Mouse (Mus musculus): ENCODE measurements at regions not wholly inside any gene's neighbourhood (a gene's known extent, or its start where the extent isn't known, plus 50 kb on each side); places are given as distances from the start of the nearest gene placed in this dataset.

DNA sequence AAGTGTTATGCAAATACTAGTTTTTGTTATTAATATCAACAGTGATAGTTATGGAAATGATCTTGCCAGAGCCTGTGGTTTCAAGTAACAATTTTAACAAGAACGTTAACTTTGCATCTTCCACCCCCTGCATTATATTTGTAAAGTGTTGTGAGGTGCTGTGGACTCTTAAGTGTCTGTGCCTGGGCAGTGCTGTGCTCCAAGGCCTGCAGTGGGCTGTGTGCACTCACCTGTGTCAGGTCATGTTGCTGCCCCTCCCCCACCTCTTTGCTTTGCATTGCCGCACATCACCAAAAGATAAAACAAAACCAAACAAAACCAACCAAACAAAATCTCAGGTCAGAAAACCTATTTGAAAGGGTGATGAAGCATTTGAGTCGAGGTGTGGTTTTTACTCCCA, 297.7 kb downstream of the Sec16b start:
- Histone ChIP-seq H3K9ac (ENCODE audit: low read length) (no peak overlapping the region), H3K36me3 (ENCODE audit: control insufficient read depth, insufficient read depth, low read length) (no peaks in the 10 kb centered on the region), H3K27ac (replicated peaks) (no peak overlapping the region), H3K9me3 (ENCODE audit: control insufficient read depth, low read length) (no peaks in the 10 kb centered on the region), H3K4me1 (replicated peaks; ENCODE audit: control insufficient read depth, insufficient read depth) (no peaks in the 10 kb centered on the region), H3K4me2 (replicated peaks; ENCODE audit: low read depth) (no peak overlapping the region), H3K4me3 (ENCODE audit: low read depth, low read length) (no peak overlapping the region), H3K27me3 (ENCODE audit: control insufficient read depth, insufficient read depth, low read length) (no peaks in the 10 kb centered on the region)
- no peak for DNase-seq (ENCODE audit: low spot score)
- 53% methylated on average over 3 of the region's 3 CpGs for WGBS
- no peak for TF ChIP-seq CTCF (IDR thresholded peaks at IDR 0.05; ENCODE audit: low read depth)
- no peak for TF ChIP-seq EP300 (optimal IDR thresholded peaks at IDR 0.05)
- no peak for ATAC-seq (ENCODE audit: low FRiP score, low TSS enrichment)

GRCm38 (mm10) chr1:157806296-157806695, 299.8 kb downstream of the Sec16b start:
- WGBS = 86% methylated on average over 1 of the region's 1 CpGs
- Histone ChIP-seq H3K4me3 (ENCODE audit: low read depth, low read length) (no peak overlapping the region), H3K9me3 (ENCODE audit: control insufficient read depth, low read length) (no peaks in the 10 kb centered on the region), H3K27ac (replicated peaks) (no peak overlapping the region), H3K4me1 (replicated peaks; ENCODE audit: control insufficient read depth, insufficient read depth) (no peaks in the 10 kb centered on the region), H3K4me2 (replicated peaks; ENCODE audit: low read depth) (no peak overlapping the region), H3K9ac (ENCODE audit: low read length) (no peak overlapping the region), H3K36me3 (ENCODE audit: control insufficient read depth, insufficient read depth, low read length) (no peaks in the 10 kb centered on the region), H3K27me3 (ENCODE audit: control insufficient read depth, insufficient read depth, low read length) (no peaks in the 10 kb centered on the region)
- ATAC-seq (ENCODE audit: low FRiP score, low TSS enrichment) = no peak
- no peak for DNase-seq (ENCODE audit: low spot score)
- TF ChIP-seq CTCF (IDR thresholded peaks at IDR 0.05; ENCODE audit: low read depth) = no peak
- no peak for TF ChIP-seq EP300 (optimal IDR thresholded peaks at IDR 0.05)

GRCm38 (mm10) chr1:157809674-157810471, 303.3 kb downstream of the Sec16b start:
- TF ChIP-seq CTCF (IDR thresholded peaks at IDR 0.05; ENCODE audit: low read depth) = no peak
- TF ChIP-seq EP300 (optimal IDR thresholded peaks at IDR 0.05) = no peak
- DNase-seq (ENCODE audit: low spot score) (no peak), ATAC-seq (ENCODE audit: low FRiP score, low TSS enrichment) (no peak)
- no peak overlapping the region for H3K9ac ChIP-seq (ENCODE audit: low read length)
- H3K4me3 ChIP-seq (ENCODE audit: low read depth, low read length) = no peak overlapping the region
- no peaks in the 10 kb centered on the region for H3K27me3 ChIP-seq (ENCODE audit: control insufficient read depth, insufficient read depth, low read length)
- no peak overlapping the region for H3K27ac ChIP-seq (replicated peaks)
- H3K4me2 ChIP-seq (replicated peaks; ENCODE audit: low read depth) = no peak overlapping the region
- no peaks in the 10 kb centered on the region for H3K4me1 ChIP-seq (replicated peaks; ENCODE audit: control insufficient read depth, insufficient read depth)
- WGBS = 70% methylated on average over 8 of the region's 8 CpGs
- no peaks in the 10 kb centered on the region for H3K36me3 ChIP-seq (ENCODE audit: control insufficient read depth, insufficient read depth, low read length)
- no peaks in the 10 kb centered on the region for H3K9me3 ChIP-seq (ENCODE audit: control insufficient read depth, low read length)

- TF ChIP-seq EP300 (optimal IDR thresholded peaks at IDR 0.05) = no peak
- no peak for TF ChIP-seq CTCF (IDR thresholded peaks at IDR 0.05; ENCODE audit: low read depth)
- H3K4me1 ChIP-seq (replicated peaks; ENCODE audit: control insufficient read depth, insufficient read depth) = no peaks in the 10 kb centered on the region
- H3K9ac ChIP-seq (ENCODE audit: low read length) = no peak overlapping the region
- no peak for ATAC-seq (ENCODE audit: low FRiP score, low TSS enrichment)
- H3K27me3 ChIP-seq (ENCODE audit: control insufficient read depth, insufficient read depth, low read length) = no peaks in the 10 kb centered on the region
- no peak overlapping the region for H3K4me2 ChIP-seq (replicated peaks; ENCODE audit: low read depth)
- no peaks in the 10 kb centered on the region for H3K9me3 ChIP-seq (ENCODE audit: control insufficient read depth, low read length)
- H3K36me3 ChIP-seq (ENCODE audit: control insufficient read depth, insufficient read depth, low read length) = no peaks in the 10 kb centered on the region
- no peak overlapping the region for H3K4me3 ChIP-seq (ENCODE audit: low read depth, low read length)
- no peak for DNase-seq (ENCODE audit: low spot score)
- no peak overlapping the region for H3K27ac ChIP-seq (replicated peaks)
Measured at GRCm38 (mm10) chr1:157810657-157811056, 304.1 kb downstream of the Sec16b start.

DNA sequence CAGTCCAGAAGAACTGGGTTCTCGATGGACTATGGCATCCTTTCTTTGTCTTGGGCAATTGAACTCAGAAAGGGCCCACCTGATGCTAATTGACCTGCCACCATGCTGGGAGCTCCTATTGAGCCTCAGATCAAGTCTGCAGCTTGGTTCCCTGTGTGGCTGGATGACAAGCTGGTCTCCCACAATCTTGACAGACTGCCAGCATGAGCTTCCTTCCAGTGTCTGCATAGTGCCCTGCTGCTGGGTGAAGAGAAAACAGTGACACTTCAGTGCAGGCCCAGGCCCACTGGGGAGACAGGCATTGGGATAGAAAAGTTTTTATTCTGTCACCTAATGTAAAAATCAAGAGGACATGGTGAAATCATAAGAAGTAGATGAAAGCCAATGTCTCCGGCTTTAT, 321.4 kb downstream of the Sec16b start:
- DNase-seq (ENCODE audit: low spot score) (no peak), ATAC-seq (ENCODE audit: low FRiP score, low TSS enrichment) (no peak)
- no peak for TF ChIP-seq CTCF (IDR thresholded peaks at IDR 0.05; ENCODE audit: low read depth)
- TF ChIP-seq EP300 (optimal IDR thresholded peaks at IDR 0.05) = no peak
- 78% methylated on average over 2 of the region's 2 CpGs for WGBS
- no peak overlapping the region for H3K9ac ChIP-seq (ENCODE audit: low read length)
- H3K27me3 ChIP-seq (ENCODE audit: control insufficient read depth, insufficient read depth, low read length) = no peaks in the 10 kb centered on the region
- no peaks in the 10 kb centered on the region for H3K4me1 ChIP-seq (replicated peaks; ENCODE audit: control insufficient read depth, insufficient read depth)
- no peak overlapping the region for H3K4me2 ChIP-seq (replicated peaks; ENCODE audit: low read depth)
- no peak overlapping the region for H3K27ac ChIP-seq (replicated peaks)
- no peak overlapping the region for H3K4me3 ChIP-seq (ENCODE audit: low read depth, low read length)
- H3K9me3 ChIP-seq (ENCODE audit: control insufficient read depth, low read length) = no peaks in the 10 kb centered on the region
- H3K36me3 ChIP-seq (ENCODE audit: control insufficient read depth, insufficient read depth, low read length) = no peaks in the 10 kb centered on the region

GRCm38 (mm10) chr1:157831511-157831910, 325.0 kb downstream of the Sec16b start:
- Histone ChIP-seq H3K4me3 (ENCODE audit: low read depth, low read length) (no peak overlapping the region), H3K27me3 (ENCODE audit: control insufficient read depth, insufficient read depth, low read length) (no peaks in the 10 kb centered on the region), H3K36me3 (ENCODE audit: control insufficient read depth, insufficient read depth, low read length) (no peaks in the 10 kb centered on the region), H3K9me3 (ENCODE audit: control insufficient read depth, low read length) (no peaks in the 10 kb centered on the region), H3K4me2 (replicated peaks; ENCODE audit: low read depth) (no peak overlapping the region), H3K4me1 (replicated peaks; ENCODE audit: control insufficient read depth, insufficient read depth) (no peaks in the 10 kb centered on the region), H3K27ac (replicated peaks) (no peak overlapping the region), H3K9ac (ENCODE audit: low read length) (no peak overlapping the region)
- WGBS = 43% methylated on average over 2 of the region's 2 CpGs
- DNase-seq (ENCODE audit: low spot score) (no peak), ATAC-seq (ENCODE audit: low FRiP score, low TSS enrichment) (no peak)
- TF ChIP-seq EP300 (optimal IDR thresholded peaks at IDR 0.05) (no peak), CTCF (IDR thresholded peaks at IDR 0.05; ENCODE audit: low read depth) (no peak)
